Mouse (Mus musculus): ENCODE results near the gene Aacs.

DNA sequence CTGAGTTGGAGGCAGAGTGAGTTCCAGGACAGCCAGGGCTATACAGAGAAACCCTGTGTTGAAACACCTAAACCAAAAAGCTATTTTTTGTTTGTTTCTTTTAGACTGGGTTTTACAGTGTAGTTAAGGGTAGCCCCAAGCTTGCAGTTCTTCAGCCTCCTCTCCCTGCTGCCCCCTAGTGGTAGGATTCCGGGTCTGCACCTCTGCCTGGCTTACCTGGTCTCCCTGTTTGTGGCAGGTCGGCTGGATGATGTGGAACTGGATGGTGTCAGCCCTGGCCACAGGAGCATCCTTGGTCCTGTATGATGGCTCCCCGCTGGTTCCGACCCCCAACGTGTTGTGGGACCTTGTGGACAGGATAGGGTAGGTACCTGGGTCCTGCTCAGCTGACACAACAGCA, 33.9 kb downstream of the Aacs start:
- TF ChIP-seq GATA1 (IDR thresholded peaks at IDR 0.05; ENCODE audit: borderline replicate concordance, low read length) (no peak), FLI1 (IDR thresholded peaks at IDR 0.05; ENCODE audit: low read length) (no peak)
